Mouse (Mus musculus) liver, embryonic 13.5 days (tissue): ENCODE measurements at regions not wholly inside any gene's neighbourhood (a gene's known extent, or its start where the extent isn't known, plus 50 kb on each side); places are given as distances from the start of the nearest gene placed in this dataset.

Source experiments
- ATAC-seq: fragments of 200-750 bp; cut with Nextera tagmentation; 2 replicates; pipeline ENCODE4 v1.8.0; 2017; ENCODE audit warnings: low read depth, mild to moderate bottlenecking, moderate number of reproducible peaks, moderate library complexity
- DNase-seq: peaks from one replicate; pipeline ENCODE4 v3.0.0; 2022
- H3K27ac ChIP-seq: fragments of 300-500 bp; sonication (generic); 2 replicates; pipeline ENCODE4 v1.5.1; 2015; ENCODE audit warnings: moderate library complexity, mild to moderate bottlenecking, inconsistent platforms
- H3K27me3 ChIP-seq: fragments of 300-500 bp; sonication (generic); 2 replicates; pipeline ENCODE4 v1.6.1; 2015; ENCODE audit warnings: mild to moderate bottlenecking, inconsistent platforms
- H3K36me3 ChIP-seq: fragments of 300-500 bp; sonication (generic); 2 replicates; pipeline ENCODE4 v1.6.1; 2015; ENCODE audit warnings: mild to moderate bottlenecking, inconsistent platforms
- H3K4me1 ChIP-seq: fragments of 300-500 bp; sonication (generic); replicated peaks from 2 replicates; pipeline ENCODE4 v1.6.1; 2015; ENCODE audit warnings: inconsistent platforms
- H3K4me2 ChIP-seq: fragments of 300-500 bp; sonication (generic); 2 replicates; pipeline ENCODE4 v1.6.1; 2015; ENCODE audit warnings: inconsistent platforms, mild to moderate bottlenecking, moderate library complexity
- H3K4me3 ChIP-seq: fragments of 300-500 bp; sonication (generic); replicated peaks from 2 replicates; pipeline ENCODE4 v1.5.1; 2015; ENCODE audit warnings: mild to moderate bottlenecking, inconsistent platforms
- H3K9ac ChIP-seq: fragments of 300-500 bp; sonication (generic); 2 replicates; pipeline ENCODE4 v1.6.1; 2015; ENCODE audit warnings: mild to moderate bottlenecking, inconsistent platforms
- H3K9me3 ChIP-seq: fragments of 300-500 bp; sonication (generic); replicated peaks from 2 replicates; pipeline ENCODE4 v1.6.1; 2016; ENCODE audit warnings: inconsistent platforms
- WGBS: fragments of 180-500 bp; shearing (Covaris S2); methylation state at CpG from one replicate; pipeline ENCODE4 v1.1.7; 2015; ENCODE audit not compliant: insufficient replicate concordance; 5-methylcytosine and 5-hydroxymethylcytosine counted together

DNA sequence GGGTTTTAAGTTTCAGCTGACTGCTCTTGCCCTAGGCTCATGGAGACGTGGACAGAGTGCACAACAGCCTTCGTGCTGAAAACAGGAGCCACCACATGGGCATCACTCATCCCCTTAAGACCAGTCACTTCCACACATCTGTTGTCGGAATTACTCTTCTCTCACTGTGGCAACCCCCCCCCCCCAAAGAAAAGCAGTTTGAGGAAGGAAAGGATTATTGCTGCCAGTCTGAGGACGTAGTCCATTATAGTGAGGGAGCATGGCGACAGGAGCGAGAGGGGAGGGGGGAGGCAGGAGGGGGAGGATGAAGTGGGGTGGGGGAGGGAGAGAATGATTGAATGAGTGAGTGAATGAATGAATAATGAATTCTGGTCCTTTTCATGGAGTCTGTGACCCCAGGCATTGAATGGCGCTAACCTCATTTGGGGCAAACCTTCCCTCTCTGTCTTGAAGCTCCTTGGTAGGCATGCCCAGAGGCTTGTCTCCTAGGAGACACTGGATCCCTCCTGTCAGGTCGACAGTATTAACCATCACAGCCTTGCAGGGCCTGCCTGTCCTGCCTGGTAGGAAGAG is 262.0 kb downstream of the Gadd45g start:
- H3K4me3 ChIP-seq, result no peak overlapping the region
- H3K36me3 ChIP-seq, result no peaks in the 10 kb centered on the region
- H3K9ac ChIP-seq, result no peak overlapping the region
- no peaks in the 10 kb centered on the region for H3K27me3 ChIP-seq
- no peak for DNase-seq
- H3K27ac ChIP-seq, result no peak overlapping the region
- WGBS, result 54% methylated on average over 8 of the region's 8 CpGs
- H3K9me3 ChIP-seq, result no peaks in the 10 kb centered on the region
- H3K4me1 ChIP-seq, result peaks cover 5% of the 10 kb centered on the region; the same call in 1 of the 2 replicates
- ATAC-seq, result no peak
- no peak overlapping the region for H3K4me2 ChIP-seq

DNA sequence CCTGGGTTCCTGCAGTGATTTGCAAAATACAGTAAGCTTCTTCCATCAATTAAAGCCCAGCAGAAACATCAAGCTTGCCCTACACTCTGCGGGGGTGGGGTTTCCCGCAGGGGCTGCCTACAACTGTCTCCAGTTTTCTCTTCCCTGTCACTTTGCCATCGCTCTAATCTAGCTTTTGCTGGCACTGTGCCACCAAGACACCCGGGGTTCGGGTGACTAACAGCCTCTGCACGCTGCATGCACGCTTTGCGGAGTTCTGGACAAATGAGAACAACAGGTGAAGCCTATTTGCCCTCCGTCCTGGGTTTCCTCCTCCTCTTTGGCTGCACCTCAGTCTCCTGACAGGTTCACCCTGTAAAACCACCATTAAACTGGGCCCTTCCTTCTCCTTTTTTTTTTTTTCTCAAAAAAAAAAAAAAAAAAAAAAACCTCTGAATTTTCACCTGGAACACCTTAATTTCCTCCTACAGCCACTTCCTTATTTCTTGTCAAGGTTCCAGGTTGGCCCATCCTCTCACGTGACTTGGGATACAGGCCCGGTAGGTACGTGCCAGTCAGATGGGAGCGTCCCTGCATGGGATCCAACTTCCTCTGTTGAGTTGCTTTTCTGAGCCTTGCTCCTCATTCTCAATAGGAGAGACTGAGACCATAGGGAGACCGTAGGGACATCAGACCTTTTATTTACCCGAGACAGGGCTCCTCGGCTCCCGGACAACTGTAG is 262.7 kb downstream of the Gadd45g start:
- Histone ChIP-seq H3K36me3 (no peaks in the 10 kb centered on the region), H3K27me3 (no peaks in the 10 kb centered on the region), H3K4me1 (peaks cover 5% of the 10 kb centered on the region; the same call in 1 of the 2 replicates), H3K4me3 (no peak overlapping the region), H3K9ac (no peak overlapping the region), H3K9me3 (no peaks in the 10 kb centered on the region), H3K4me2 (no peak overlapping the region), H3K27ac (no peak overlapping the region)
- WGBS, result 73% methylated on average over 17 of the region's 17 CpGs
- ATAC-seq, result no peak
- DNase-seq, result no peak

DNA sequence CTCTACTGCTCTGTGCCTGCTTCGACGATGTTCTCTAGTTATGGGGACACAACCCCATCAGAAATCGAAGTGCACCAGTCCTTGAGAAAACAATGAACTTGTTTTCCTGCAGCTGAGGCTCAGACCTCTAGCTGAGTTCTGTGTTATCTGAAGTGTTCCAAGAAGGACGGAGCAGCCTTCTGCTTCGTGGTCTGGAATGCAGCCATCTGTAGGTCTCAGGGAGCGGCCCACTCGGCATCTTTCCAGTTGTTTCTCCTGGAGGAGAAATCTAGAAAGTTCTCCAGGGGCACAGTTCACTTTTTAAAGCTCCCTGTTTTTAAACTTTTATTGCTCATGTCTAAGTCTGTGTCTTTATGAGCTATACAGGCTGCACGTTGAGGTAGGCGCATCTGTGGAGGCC is 264.3 kb downstream of the Gadd45g start:
- H3K4me2 ChIP-seq, result no peak overlapping the region
- DNase-seq (no peak), ATAC-seq (no peak)
- no peaks in the 10 kb centered on the region for H3K27me3 ChIP-seq
- no peaks in the 10 kb centered on the region for H3K36me3 ChIP-seq
- H3K9ac ChIP-seq, result no peak overlapping the region
- H3K9me3 ChIP-seq, result no peaks in the 10 kb centered on the region
- H3K27ac ChIP-seq, result no peak overlapping the region
- H3K4me1 ChIP-seq, result peaks cover 5% of the 10 kb centered on the region; the same call in 1 of the 2 replicates
- WGBS, result 61% methylated on average over 9 of the region's 9 CpGs
- no peak overlapping the region for H3K4me3 ChIP-seq

DNA sequence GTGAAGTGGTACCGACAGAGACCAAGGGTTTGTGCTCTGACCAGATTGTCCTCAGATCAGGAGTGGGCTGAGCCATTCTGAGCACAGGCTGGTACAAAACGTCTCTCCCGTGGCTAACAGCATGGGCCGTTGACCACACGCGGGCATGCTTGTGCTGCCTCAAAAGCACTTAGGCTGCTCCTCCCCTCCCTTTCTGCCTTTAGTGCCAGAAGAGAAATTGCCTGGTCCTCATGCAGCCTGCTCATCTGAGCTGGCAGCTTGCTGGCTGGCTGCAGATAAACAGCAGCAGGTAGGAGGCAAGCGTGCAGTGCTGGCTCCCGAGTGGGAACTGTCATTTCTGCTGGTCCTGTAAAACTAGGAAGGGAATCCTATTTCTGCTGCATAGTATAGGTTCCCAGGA is 267.1 kb downstream of the Gadd45g start:
- no peaks in the 10 kb centered on the region for H3K36me3 ChIP-seq
- no peak overlapping the region for H3K9ac ChIP-seq
- DNase-seq, result no peak
- no peaks in the 10 kb centered on the region for H3K4me1 ChIP-seq
- H3K9me3 ChIP-seq, result no peaks in the 10 kb centered on the region
- 66% methylated on average over 8 of the region's 8 CpGs for WGBS
- H3K4me2 ChIP-seq, result no peak overlapping the region
- no peaks in the 10 kb centered on the region for H3K27me3 ChIP-seq
- no peak for ATAC-seq
- H3K4me3 ChIP-seq, result no peak overlapping the region
- no peak overlapping the region for H3K27ac ChIP-seq

DNA sequence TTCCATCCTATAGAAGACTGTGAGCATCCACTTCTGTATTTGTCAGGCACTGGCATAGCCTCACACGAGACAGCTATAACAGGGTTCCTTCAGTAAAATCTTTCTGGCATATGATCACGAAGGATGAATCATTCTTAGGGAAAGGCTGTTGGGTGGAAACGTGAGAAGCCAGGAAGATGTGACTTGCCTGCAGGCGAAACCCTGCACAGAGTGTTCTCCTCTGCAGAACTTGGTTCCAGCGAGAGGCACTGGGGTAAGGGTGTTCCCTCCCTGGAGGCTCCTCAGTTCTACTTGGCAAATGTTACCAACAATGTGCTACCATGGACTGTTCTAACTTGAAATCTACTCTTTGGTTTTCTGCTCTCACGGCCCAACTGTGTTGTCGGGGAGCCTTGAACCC is 268.0 kb downstream of the Gadd45g start:
- no peak for ATAC-seq
- no peaks in the 10 kb centered on the region for H3K27me3 ChIP-seq
- H3K9me3 ChIP-seq, result no peaks in the 10 kb centered on the region
- H3K36me3 ChIP-seq, result no peaks in the 10 kb centered on the region
- DNase-seq, result no peak
- no peak overlapping the region for H3K9ac ChIP-seq
- 68% methylated on average over 7 of the region's 7 CpGs for WGBS
- no peak overlapping the region for H3K4me3 ChIP-seq
- no peaks in the 10 kb centered on the region for H3K4me1 ChIP-seq
- H3K4me2 ChIP-seq, result no peak overlapping the region
- no peak overlapping the region for H3K27ac ChIP-seq

DNA sequence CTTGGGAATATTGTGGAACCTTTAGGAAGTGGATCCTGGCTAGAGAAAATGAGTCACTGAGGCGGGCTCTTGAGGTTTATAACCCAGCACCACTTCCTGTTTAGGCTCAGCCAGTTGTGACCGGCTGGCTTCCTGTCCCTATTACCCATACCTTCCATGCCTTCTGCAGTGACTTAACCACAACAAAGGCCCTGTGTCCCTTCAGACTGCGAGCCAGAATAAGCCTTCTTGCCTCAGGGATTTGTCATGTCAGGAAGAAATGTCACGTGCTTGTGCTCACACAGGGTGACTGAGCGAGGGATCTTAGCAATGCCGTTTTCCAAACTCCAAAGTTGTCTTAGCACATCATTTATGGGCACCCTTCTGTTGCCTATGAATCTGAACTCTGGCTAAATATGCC is 268.5 kb downstream of the Gadd45g start:
- Histone ChIP-seq H3K27me3 (no peaks in the 10 kb centered on the region), H3K27ac (no peak overlapping the region), H3K9me3 (no peaks in the 10 kb centered on the region), H3K4me2 (no peak overlapping the region), H3K4me1 (no peaks in the 10 kb centered on the region), H3K4me3 (no peak overlapping the region), H3K9ac (no peak overlapping the region), H3K36me3 (no peaks in the 10 kb centered on the region)
- no peak for DNase-seq
- WGBS, result 40% methylated on average over 6 of the region's 6 CpGs
- no peak for ATAC-seq

DNA sequence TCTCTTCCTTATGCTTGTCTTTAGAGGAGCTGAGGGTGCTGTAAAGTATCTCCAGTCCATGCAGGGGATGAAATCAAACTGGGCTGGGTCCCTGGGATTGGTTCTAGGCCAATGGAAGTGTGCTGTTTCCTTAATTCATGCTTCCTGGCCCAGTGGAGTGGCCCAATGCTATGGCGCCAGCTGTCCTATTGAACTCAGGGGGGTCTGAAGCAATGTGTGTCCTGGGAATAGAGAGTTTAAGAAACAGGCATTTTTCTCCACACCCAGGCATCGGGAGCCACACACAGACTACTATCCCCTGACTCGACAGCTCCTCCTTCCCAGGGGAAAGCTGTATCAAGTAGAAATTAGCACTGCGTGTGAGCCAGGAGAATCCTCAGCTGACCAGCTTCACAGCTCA is 269.8 kb downstream of the Gadd45g start:
- H3K27ac ChIP-seq, result no peak overlapping the region
- H3K9ac ChIP-seq, result no peak overlapping the region
- H3K4me1 ChIP-seq, result no peaks in the 10 kb centered on the region
- H3K27me3 ChIP-seq, result no peaks in the 10 kb centered on the region
- H3K36me3 ChIP-seq, result no peaks in the 10 kb centered on the region
- no peak overlapping the region for H3K4me3 ChIP-seq
- no peak overlapping the region for H3K4me2 ChIP-seq
- ATAC-seq (no peak), DNase-seq (no peak)
- WGBS, result 66% methylated on average over 4 of the region's 4 CpGs
- no peaks in the 10 kb centered on the region for H3K9me3 ChIP-seq

DNA sequence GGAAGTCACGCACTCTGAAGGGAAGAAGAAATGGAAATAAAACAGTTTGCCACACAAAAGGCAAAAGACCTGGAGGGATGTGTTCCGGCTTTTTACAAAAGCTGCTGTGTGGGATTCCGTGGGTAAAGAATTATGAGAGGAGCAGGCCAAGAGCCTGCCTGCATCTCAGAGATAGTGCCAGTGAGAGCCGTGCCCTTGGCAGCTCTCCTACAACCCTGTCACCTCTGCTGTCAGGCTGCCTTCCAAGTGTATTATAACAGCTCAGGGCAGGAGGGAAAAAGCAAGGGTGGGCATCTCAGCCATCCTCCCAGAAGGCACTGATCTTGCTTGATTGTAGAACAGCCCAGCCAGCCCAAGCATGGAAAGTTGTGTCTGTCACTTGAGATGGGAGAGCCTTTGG is 270.3 kb downstream of the Gadd45g start:
- Histone ChIP-seq H3K27me3 (no peaks in the 10 kb centered on the region), H3K4me3 (no peak overlapping the region), H3K9me3 (no peaks in the 10 kb centered on the region), H3K27ac (no peak overlapping the region), H3K4me1 (no peaks in the 10 kb centered on the region), H3K4me2 (no peak overlapping the region), H3K9ac (no peak overlapping the region), H3K36me3 (no peaks in the 10 kb centered on the region)
- DNase-seq, result no peak
- 66% methylated on average over 4 of the region's 4 CpGs for WGBS
- ATAC-seq, result no peak

DNA sequence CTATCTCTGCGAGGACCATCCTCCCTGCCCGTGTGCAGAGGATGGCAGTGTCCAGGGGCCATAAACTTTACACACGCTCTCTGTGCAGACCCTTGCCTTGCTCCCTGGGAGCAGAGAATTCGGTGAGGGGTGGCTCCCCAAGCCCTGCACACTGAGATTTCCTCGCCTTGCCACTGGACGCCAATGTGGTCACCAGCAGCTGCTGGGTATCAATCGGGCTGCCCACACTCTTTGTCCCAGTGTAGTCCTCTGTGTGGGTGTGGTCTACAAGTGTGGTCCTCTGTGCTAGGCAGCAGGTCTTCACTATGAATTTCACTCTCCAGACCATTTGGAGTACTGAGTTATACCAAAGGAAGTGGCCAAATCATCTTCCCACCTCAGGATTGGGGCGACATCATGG is 274.3 kb downstream of the Gadd45g start:
- Histone ChIP-seq H3K36me3 (no peaks in the 10 kb centered on the region), H3K4me1 (no peaks in the 10 kb centered on the region), H3K27me3 (no peaks in the 10 kb centered on the region), H3K27ac (no peak overlapping the region), H3K4me3 (no peak overlapping the region), H3K4me2 (no peak overlapping the region), H3K9me3 (no peaks in the 10 kb centered on the region), H3K9ac (no peak overlapping the region)
- WGBS, result 63% methylated on average over 8 of the region's 8 CpGs
- ATAC-seq, result no peak
- no peak for DNase-seq

DNA sequence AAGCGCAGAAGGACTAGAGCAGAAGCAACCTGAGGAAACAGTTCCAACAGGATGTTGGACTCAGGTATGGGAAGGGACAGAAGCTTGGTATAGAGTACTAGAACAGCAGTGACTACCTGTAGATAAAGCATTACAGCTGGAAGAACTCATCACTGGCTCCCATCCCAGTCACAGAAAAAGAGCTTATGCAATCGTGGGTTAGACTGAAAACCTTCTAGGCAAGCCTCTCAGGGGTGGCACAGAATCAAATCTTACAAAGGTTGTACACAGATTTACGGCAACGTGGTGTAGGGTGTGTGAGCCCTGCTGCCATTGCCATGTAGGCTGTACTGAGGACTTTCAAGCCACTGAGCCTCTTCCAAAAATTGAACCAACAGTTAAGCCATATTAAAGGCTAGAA is 278.6 kb downstream of the Gadd45g start:
- 66% methylated on average over 4 of the region's 4 CpGs for WGBS
- Histone ChIP-seq H3K9ac (no peak overlapping the region), H3K9me3 (no peaks in the 10 kb centered on the region), H3K4me1 (no peaks in the 10 kb centered on the region), H3K36me3 (no peaks in the 10 kb centered on the region), H3K4me3 (no peak overlapping the region), H3K27ac (no peak overlapping the region), H3K4me2 (no peak overlapping the region), H3K27me3 (no peaks in the 10 kb centered on the region)
- no peak for ATAC-seq
- no peak for DNase-seq

DNA sequence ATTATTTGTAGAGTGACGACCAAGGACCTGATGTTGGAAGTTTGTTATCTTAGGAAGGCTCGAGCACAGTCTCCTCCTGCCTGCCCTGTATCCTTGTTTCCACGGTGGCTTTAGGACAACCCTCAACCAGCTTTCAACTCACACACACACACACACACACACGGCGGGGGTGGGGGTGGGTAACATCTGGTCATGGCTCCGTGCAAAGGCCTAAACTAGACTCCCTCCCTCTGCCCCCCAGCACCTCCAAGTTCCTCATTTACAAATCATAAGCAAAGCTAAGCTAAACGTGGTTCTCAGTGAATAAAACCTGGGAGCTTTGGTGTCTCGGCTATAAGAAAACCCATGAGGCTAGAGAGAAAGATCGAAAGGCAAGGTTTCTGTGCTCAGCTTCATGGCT is 281.3 kb downstream of the Gadd45g start:
- no peak overlapping the region for H3K9ac ChIP-seq
- 49% methylated on average over 9 of the region's 9 CpGs for WGBS
- no peaks in the 10 kb centered on the region for H3K36me3 ChIP-seq
- H3K27ac ChIP-seq, result no peak overlapping the region
- DNase-seq (no peak), ATAC-seq (no peak)
- no peaks in the 10 kb centered on the region for H3K27me3 ChIP-seq
- no peak overlapping the region for H3K4me3 ChIP-seq
- H3K9me3 ChIP-seq, result peaks cover 5% of the 10 kb centered on the region; the same call in 1 of the 2 replicates
- no peaks in the 10 kb centered on the region for H3K4me1 ChIP-seq
- H3K4me2 ChIP-seq, result no peak overlapping the region

DNA sequence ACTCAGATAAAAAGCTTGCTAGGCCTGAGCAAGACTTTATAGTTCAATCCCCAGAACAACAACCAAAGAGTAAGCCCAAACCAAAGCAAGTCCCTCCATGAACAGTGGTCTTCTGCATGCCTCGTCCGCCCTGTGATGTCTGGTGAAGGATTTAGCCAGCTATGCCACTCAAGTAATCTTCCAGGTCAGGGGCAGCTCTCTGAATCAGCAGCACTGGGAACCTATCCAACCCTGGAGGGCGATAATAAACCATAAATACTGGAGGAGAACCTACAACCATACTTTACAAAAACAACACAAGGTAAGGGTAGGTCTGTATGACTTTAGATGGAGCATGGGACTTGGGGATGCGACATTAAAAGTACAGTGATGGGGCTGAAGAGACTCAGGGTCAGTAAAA is 283.0 kb downstream of the Gadd45g start:
- DNase-seq (no peak), ATAC-seq (no peak)
- H3K27me3 ChIP-seq, result no peaks in the 10 kb centered on the region
- H3K4me2 ChIP-seq, result no peak overlapping the region
- no peak overlapping the region for H3K4me3 ChIP-seq
- H3K36me3 ChIP-seq, result no peaks in the 10 kb centered on the region
- H3K9ac ChIP-seq, result no peak overlapping the region
- 55% methylated on average over 4 of the region's 4 CpGs for WGBS
- H3K9me3 ChIP-seq, result peaks cover 5% of the 10 kb centered on the region; the same call in 1 of the 2 replicates
- no peak overlapping the region for H3K27ac ChIP-seq
- H3K4me1 ChIP-seq, result no peaks in the 10 kb centered on the region
